Mouse (Mus musculus) thymus, adult 2 months (tissue): ENCODE measurements around the gene Trpc4ap.

Source experiments
- CTCF ChIP-seq: fragments of 200-500 bp; IDR thresholded peaks from 2 replicates; pipeline ENCODE4 v1.5.1; 2012; ENCODE audit warnings: mild to moderate bottlenecking, control low read depth, low read length, moderate library complexity, borderline replicate concordance; ENCODE audit not compliant: control insufficient read depth, poor library complexity, insufficient read depth; ENCODE audit errors: extremely low read depth
- POLR2A ChIP-seq: fragments of 200-500 bp; IDR thresholded peaks from 2 replicates; pipeline ENCODE4 v1.6.1; 2012; ENCODE audit warnings: mild to moderate bottlenecking, low read length, control low read depth, moderate library complexity; ENCODE audit not compliant: control insufficient read depth, poor library complexity, insufficient read depth; ENCODE audit errors: extremely low read depth

DNA sequence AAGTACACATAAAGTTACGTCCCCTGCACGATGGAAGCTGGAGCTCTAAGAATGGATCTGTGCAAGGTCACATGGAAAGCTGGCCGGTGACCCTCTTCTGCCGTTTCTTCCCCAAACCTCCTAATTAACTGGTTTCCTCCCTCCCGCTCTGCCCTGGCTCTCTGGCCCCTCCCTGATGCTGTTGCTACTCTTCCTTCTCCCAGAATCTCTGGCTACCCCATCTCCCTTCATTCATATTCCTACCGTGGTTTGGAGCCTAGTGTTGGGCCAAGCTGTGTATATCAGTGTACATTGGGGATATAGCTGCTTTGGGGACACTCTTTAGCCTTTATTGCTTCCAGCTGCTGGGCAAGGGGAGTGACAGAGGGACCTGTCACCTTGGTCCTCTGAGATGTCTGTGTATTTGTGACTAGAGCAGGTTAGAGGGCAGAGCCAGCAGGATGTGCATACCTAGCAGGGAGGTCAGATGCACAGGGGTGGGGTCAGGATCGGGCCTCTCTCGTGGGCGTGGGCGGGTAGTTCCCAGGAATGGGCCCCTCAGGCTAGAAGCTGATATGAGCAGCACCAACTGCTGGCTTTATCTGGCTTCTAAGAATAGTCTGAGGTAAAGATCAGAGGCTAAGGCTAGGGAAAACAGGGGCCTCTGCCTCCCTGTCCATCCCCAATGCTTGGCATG lies 87.5 kb downstream of the Trpc4ap start:
- TF ChIP-seq CTCF (no peak), POLR2A (no peak)
